Mouse (Mus musculus): ENCODE results near the gene Hpcal4.

The Hpcal4 gene

DNA sequence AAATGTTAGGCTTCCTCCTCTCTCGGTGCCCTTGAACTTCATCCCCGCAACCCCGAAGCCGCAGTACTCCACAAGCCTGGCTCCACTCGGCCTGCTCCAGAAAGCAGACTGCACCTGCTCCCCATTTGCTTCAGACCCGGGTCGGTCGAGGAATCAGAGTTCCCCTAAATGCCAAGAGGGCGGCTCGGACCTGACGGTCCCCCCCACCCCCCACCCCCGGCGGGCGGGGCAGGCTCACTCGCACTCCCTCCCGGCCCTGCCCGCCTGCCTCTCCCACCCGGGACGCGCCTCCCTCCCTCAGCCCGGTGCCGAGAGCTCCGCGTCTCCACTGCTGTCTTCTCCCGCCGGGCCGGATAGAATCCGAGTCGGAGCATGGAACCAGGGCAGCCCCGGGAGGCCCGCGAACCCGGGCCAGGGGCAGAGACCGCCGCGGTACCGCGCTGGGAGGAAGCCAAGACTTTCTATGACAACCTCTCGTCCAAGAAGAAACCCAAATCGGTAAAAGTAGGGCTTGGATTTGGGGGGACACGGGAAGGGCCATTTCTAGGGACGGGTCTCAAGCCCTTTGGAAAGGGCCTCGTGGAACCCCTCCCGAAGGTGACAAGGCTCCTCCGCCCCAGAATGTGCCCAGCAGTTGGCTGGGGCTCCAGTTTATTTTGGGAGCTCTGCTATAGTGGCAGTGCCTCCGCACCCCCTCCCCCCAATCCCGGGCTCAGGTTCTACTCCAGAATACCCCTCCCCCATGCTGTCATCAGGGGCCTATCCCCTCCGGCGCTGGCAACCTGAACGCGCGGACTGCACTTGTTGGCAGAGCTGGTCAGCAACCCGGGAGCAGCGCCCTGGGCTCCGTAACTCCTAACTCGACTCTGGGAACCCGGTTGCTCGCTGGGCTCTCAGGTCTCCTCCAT lies 18.4 kb downstream of the Hpcal4 start, which contains the start of gene Nt5c1a:
Gene Nt5c1a (plus strand): TSS at position 319 of the 908 bp plus-strand sequence.
- no peak for DNase-seq (ENCODE audit: low read depth in 2 of 2, low spot score in 2 of 2)

DNA sequence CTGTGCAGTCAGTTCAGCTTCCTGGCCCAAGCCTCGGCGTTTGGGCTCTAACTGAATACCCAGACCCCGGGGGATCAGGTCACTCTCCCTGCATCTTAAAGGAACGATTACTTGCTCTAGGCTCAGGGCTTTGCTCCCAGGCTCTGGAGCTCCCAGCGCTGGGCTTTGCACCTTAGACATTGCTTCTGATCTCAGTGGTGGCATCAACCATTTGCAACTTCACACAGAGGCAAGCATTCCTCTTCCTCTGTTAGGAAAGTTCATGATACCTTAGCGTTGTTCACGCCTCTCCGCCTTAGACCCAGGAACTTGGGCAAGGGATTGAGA lies 19.0 kb downstream of the Hpcal4 start:
- no peak for DNase-seq (ENCODE audit: low read depth in 2 of 2, low spot score in 2 of 2)

DNA sequence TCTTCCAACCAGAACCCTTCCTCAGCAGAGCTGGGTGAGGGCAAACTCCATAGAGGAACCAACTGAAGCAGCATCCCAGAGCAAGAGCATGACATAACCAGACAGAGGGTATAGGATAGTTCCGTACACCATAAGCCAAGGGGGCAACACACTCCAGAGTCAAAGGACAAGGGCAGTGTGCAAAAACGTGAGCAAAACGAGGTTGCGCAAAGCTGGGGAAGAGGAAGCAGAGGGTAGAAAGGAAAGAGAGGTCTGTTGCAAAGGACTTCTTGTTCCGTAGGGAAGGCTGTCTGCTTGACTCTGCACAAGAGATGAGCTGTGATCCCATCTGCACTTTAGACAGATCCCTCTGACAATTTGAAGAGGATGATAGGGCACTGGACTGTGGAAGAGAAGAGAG lies 24.3 kb downstream of the Hpcal4 start:
- DNase-seq (ENCODE audit: low read depth in 2 of 2, low spot score in 2 of 2), result no peak

DNA sequence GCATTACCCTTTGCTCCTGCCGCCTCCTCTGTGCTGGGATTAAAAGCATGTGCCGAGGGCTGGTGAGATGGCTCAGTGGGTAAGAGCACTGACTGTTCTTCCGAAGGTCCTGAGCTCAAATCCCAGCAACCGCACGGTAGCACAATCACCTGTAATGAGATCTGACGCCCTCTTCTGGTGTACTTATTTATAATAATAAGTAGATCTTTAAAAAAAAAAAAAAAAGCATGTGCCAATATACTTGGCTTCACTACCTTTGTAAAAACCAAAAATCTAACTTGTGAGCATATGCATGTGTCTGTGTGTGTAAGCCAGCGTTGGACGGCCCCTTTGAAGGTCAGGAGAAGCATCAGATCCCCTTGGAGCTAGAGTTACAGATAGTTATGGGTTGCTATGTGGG lies 28.0 kb downstream of the Hpcal4 start:
- no peak for DNase-seq (ENCODE audit: low read depth in 2 of 2, low spot score in 2 of 2)

DNA sequence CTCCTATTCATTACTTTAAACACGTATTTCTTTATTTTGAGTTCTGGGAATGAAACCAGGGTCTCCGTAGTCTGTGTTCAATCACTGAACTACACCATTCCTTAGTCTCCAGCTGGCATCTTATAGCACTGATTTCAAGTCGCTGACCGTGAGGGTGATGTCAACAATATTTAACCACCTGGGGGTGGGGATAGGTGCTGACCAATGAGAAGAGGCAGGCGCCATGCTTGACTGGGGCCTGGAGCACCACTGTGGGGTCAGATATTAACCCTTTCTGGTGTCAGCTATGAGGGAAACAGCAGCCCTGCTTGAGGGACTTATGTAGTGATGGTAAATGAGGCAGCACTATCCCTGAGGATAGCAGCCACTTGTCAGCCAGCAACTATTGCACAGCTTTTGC lies 28.4 kb downstream of the Hpcal4 start:
- no peak for DNase-seq (ENCODE audit: low read depth in 2 of 2, low spot score in 2 of 2)

DNA sequence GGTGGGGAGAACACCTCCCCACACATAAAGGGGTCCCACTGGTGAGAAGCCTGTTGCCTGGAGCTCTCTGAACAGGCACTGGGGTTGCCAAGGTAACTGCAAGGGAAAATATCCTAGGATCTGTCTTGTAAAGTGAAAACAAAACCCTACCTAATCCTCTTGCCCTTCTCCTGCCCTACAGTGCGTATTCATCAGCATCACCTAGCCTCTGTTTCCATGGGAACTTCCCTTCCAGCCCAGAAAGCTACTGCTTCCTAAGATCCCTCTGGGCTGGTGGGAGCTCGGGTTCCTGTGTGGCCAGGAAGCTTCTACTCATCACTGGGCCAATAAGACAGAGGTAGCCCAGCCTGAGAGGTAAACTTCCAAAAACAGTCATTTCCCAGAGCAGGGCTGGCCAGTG lies 29.3 kb downstream of the Hpcal4 start:
- no peak for DNase-seq (ENCODE audit: low read depth in 2 of 2, low spot score in 2 of 2)

DNA sequence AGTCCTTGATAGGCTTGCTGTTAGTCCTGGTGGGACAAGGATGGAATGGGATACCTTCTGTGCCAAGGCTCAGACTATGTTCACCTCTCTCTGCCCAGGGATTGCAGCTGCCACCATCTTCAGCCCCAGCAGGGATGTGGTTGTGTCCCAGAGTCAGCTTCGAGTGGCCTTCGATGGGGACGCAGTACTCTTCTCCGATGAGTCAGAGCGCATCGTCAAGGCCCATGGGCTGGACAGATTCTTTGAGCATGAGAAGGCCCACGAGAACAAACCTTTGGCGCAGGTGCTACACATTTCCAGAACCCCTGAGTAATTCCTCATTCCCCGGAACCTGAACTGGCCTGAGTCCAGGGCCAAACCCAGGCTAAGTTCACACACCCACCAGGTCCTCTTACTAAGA lies 30.9 kb downstream of the Hpcal4 start:
- DNase-seq (ENCODE audit: low read depth in 2 of 2, low spot score in 2 of 2), result no peak

DNA sequence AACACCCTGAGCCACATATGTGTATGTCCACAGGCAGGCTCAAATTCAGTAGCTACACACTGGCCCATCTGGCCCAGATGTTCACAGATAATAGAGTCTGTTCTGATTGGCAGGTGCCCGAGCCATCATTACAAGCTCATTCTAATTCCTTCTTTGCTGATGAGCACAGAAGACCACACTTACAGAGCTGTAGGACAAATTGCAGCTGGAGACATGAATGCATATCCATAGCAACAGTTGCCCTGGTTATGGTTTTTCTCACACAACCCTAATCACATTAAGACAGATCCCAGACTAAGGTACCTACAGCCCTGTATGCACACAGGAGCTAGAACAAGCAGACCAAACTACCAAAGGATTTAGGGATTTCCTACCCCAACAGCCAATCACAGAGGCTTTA lies 32.3 kb downstream of the Hpcal4 start:
- DNase-seq (ENCODE audit: low read depth in 2 of 2, low spot score in 2 of 2), result no peak

DNA sequence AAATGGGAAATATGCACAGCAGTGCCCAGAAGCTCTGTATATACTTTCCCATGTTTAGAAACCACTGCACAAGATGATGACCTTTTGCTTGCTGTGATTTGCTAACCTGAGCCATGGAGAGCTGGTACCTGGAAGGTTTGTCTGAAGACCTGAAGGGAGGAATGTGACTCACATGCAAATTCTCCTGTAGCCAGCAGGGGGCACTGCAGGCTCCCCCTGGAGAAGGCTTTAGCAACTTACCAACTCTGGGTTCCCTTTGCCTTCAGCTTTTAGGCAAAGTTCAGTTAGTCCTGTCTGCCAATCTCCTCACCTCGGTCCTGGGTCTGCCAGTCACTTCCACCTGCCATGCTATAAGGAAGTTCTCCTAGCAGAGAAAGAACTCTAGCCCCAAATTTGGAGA lies 33.8 kb downstream of the Hpcal4 start:
- DNase-seq (ENCODE audit: low read depth in 2 of 2, low spot score in 2 of 2), result peak in 1 of 2 experiments; percentile 20

DNA sequence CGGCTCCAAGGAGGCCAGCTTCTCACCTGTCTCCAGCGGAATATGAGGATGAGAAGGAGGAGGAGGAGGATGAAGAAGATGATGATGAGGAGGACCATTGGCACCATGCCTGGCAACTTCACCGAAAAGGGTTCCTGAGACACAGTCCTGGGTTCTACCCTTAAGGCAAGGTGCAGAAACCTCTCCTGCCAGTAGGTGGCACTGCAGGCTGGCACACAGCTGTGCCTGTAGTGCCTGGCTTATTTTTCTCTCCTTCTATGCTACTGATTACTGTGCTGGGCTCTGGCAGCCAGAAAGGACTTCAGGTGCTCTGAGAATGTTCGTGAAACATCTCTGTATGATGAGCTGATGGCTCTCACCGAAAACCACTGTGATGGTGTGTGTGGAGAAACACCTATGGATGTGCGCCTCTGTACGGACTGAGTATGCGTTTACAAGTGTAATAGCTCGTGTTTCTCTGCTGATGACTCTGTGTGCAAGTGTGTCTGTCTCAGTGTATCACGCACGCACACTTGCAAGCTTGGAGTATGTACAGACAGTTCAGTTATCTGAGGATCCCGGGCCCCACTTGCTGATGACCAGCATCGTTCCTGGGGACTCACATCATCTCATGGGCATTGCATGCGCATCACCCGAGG lies 36.8 kb downstream of the Hpcal4 start:
- DNase-seq (ENCODE audit: low read depth in 2 of 2, low spot score in 2 of 2), result peak; percentile 16 to 48

DNA sequence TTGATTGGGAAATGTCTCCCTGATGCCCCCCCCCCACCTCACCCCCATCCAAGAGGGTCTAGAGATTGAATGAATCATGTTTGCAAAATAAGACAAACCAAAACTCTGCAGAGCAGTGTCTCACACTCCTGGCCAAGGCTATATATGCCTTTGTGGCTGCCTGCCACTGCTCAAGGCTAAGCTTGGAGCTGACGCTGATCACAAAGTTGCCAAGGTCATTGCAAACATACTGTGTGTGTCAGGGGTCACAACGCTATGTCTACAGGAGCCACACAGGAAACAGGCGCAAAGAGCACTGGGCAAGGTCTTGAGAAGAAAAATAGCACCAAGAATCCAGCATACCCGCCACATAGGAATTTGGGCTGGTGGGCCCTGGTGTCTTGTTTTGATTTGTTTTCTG lies 37.6 kb downstream of the Hpcal4 start:
- DNase-seq (ENCODE audit: low read depth in 2 of 2, low spot score in 2 of 2), result no peak

DNA sequence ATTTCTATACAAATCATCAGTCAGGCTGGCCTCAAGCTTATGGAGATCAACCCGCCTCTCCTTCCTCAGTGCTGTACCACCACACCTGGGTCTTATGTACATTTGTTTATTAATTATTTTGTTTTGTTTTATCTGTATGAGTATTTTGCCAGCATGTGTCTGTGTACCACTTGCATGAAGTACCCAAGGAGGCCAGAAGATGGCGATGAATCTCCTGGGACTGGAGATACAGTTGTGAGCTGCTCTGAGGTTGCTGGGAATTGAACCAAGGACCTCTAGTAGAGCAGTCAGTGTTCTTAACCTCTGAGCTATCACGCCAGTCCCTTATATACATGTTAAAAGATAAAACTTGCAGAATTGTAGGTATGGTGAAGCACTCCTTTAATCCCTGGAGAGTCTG lies 40.3 kb downstream of the Hpcal4 start:
- peak in 1 of 2 experiments; percentile 34 for DNase-seq (ENCODE audit: low read depth in 2 of 2, low spot score in 2 of 2)

DNA sequence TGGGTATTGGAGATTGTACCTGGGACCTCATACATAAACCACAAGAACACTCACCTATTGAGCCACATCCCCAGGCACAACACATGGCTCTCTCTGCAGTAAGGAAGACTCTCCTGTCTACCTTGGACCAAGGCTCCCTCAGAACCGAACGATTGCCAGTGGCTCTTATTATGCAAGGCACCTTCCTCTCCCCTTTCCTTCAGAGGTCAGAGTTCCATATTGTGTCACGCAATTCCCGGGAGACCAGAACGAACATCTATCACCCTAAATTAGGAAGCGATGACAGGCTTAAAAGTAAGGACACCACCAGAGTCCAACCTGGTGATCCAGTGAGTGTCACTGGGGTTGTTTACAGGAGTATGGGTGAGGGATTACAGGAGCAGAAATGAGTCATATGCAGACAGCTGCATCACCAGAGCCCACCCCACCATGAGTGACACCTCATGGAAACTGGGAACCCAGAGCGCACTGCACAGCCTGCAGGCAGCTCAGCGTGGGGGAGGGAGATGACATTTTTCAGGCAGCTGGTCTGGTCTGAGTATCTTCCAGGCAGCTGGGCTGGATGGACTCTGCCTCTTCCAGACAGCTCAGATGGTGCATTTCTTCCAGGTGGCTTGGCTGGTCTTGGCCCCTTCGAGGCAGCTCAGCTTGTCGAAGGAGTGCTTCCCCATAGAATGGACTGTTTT lies 42.8 kb downstream of the Hpcal4 start:
- DNase-seq (ENCODE audit: low read depth in 2 of 2, low spot score in 2 of 2), result no peak

DNA sequence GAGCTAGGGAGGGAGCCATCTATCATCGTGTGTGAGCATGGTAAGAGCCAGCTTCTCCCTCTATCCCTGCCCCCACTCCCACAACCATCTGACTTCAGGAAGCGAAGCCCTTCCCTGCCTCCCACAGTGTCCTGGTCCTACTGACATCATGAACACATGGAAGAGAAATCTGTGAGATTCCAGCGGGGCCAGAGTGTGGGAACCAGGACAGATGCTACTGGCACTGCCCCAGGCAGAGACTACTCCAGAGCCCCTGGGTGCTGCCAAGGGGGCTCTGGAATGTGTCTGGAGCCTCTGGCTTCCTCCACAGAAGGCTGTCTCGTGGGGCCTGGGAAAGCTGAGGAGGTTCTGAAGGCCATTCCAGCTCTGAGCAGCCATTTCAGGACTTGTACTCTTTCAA lies 44.7 kb downstream of the Hpcal4 start:
- no peak for DNase-seq (ENCODE audit: low read depth in 2 of 2, low spot score in 2 of 2)

DNA sequence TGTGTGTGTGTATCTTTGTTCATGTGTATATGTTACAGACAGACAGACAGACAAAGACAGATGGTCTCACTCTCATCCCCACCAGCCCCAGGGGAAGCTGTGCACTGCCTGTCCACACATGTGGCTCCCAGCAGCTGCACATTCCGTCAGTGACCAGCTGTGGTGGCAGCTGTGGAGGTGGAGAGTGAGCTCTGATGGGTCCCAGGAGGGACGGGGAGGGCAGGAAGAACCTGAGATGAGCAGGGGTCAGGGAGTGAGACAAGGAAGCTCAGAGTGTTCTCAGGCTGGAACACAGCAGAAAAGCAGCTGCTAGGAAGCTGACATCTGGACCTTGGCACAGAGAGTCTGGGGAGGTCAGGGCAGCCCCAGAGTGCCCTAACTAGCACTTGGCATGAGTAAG lies 45.2 kb downstream of the Hpcal4 start:
- no peak for DNase-seq (ENCODE audit: low read depth in 2 of 2, low spot score in 2 of 2)

DNA sequence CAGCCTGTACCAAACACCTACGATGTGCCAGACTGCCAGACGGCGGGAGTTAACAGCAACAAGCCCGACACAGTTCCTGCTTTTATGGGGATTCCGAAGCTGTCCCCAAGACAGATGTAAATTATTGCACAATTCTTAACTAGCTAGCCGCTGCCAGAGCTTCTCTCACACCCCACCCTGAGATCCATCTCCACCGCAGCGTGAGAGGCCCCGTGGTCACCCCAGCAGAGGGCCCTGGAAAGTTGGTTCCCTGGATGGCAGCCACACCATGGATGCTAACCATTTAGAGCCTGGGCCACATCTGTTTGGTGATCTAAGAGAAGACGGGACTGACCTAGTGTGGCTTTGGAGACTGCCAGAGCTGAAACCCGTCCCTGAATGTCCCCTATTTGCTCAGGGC lies 46.1 kb downstream of the Hpcal4 start:
- no peak for DNase-seq (ENCODE audit: low read depth in 2 of 2, low spot score in 2 of 2)

DNA sequence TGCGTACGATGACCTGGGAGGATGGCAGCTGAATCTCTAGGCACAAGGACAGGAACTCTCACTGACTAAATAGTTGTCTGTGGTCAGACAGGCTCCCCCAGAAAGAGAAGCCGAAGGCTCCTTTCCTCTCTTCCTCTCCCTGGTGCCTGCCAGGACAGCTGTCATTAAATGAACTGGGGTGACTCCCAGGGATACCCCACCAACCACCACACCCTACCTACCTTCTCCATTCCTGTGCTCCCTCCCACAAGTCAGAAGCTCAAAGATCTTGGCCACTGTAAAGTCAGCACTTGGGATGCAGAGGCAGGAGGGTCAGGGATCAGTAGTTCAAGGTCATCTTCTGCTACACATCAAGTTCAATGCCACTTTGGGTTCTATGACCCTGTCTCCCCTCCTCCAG lies 49.8 kb downstream of the Hpcal4 start:
- no peak for DNase-seq (ENCODE audit: low read depth in 2 of 2, low spot score in 2 of 2)

DNA sequence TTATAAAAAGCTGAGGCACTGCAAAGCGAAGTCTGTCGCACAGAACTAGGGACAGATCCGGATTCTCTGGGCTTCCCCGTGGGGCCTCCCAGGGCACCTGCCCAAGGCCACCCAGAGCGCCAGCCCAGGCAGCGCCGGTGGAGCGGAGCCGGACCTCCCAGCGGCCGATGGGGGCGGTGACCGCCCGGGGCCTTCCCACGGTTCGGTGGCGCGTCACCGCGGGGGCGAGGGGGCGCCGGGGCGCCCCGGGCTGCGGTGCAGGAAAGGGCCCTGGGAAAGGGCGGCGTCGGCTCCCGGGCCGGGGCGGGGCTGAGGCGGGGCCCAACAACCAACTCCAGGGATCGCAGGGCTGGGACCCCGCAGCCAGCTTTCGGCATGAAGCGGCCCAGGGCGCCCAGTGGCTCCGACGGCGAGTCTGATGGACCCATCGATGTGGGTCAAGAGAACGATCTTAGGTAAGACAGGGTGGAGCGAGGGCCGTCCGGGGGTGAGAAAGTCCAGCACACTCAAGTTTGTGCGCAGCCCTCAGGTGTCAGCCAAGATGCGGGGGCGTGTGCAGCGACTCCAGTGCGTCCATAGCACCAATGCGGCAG lies 50.6 kb downstream of the Hpcal4 start, which contains the start of gene Heyl:
Gene Heyl (plus strand): TSS at position 65 of the 593 bp plus-strand sequence.
- no peak for DNase-seq (ENCODE audit: low read depth in 2 of 2, low spot score in 2 of 2)

DNA sequence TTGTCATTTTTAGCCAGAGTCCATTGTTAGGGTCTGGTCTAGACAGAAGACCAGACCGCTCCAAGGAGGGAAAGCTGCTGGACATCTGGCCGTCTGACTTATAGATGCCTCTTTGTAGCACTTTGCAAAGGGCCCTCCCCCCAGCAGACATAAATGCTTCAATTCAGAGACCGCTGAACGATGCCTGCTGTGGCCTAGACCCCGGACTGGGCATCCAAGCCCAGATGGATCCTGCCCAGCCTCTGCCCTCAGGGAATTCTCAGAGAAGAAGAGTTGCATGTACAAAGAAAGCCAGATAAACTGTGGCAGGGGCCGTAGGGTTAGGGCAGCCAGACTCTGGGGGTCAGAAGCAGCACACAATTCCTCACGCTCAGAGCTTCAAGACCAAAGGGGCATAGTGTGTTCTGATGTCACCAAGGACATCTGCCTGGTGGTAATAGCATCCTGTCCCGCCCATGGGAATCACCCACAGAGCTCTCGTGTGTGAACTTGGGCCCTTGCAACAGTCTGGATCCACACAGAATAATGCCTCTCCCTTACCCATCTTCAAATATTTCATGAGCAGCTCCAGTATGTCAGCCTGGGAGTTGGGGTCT lies 52.9 kb downstream of the Hpcal4 start:
- no peak for DNase-seq (ENCODE audit: low read depth in 2 of 2, low spot score in 2 of 2)

DNA sequence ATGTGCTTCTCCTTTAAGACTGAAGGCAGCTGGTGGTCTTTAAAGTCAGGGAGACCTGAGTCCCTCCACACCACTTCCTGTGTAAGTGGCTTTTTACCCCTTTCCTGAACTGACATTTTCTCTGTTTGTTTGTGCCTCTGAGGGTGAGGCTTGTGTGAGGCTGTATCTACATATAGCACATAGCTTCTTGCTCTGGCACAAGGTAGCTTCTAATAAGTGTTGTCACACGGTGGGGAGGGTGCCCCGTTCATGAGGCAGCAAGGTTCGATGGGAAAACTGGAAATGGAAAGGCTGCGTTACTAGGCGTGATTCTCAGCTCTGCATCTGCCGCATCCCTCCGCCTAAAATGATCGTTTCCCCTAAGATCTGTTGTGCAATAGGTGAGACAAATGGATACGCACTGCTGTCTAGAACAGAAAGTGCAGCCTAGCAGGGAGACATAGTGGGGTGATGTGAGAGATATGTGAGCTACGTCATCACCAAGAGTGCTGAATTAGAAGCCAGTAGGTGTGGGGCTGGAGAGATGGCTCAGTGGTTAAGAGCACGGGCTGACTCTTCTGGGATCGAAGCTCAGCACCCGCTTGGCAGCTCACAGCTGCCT lies 53.5 kb downstream of the Hpcal4 start:
- no peak for DNase-seq (ENCODE audit: low read depth in 2 of 2, low spot score in 2 of 2)

Data from CD8-positive naive resting alpha-beta T cell, adult 2 months (primary cell).